Mouse (Mus musculus) heart, embryonic 14.5 days (tissue): ENCODE data around the gene Eif4g1. TPM values are rescaled to one million over a fixed set of nuclear protein-coding genes. Genes with fewer than 3 reads are reported as not detected.
A peak's percentile ranks its signal among the peaks of the same experiment; 100 is the strongest.

Source experiments
- ATAC-seq: fragments of 200-750 bp; cut with Nextera tagmentation; 2 replicates; pipeline ENCODE4 v1.8.0; 2017; ENCODE audit warnings: low read depth, moderate TSS enrichment; ENCODE audit not compliant: insufficient number of reproducible peaks, insufficient read depth, low FRiP score
- H3K27ac ChIP-seq, 2 experiments: fragments of 200-500 bp in 1 of 2; fragments of 300-500 bp in 1 of 2; sonication (generic) in 1 of 2; replicated peaks in 1 of 2; 2 replicates each; pipeline ENCODE4 v1.5.1; 2012 to 2014; ENCODE audit warnings: low read depth in 2 of 2, low read length in 2 of 2, control low read depth in 1 of 2, mild to moderate bottlenecking in 1 of 2, mixed read lengths in 1 of 2; ENCODE audit not compliant: control insufficient read depth in 1 of 2, insufficient read depth in 1 of 2
- H3K27me3 ChIP-seq: fragments of 300-500 bp; sonication (generic); 2 replicates; pipeline ENCODE4 v1.6.1; 2014; ENCODE audit warnings: mild to moderate bottlenecking, low read length, control low read depth; ENCODE audit not compliant: control insufficient read depth, insufficient read depth
- H3K36me3 ChIP-seq: fragments of 300-500 bp; sonication (generic); 2 replicates; pipeline ENCODE4 v1.6.1; 2014; ENCODE audit warnings: mild to moderate bottlenecking, control low read depth, low read length, mixed read lengths; ENCODE audit not compliant: control insufficient read depth, insufficient read depth
- H3K4me1 ChIP-seq, 2 experiments: fragments of 200-500 bp in 1 of 2; fragments of 300-500 bp in 1 of 2; sonication (generic) in 1 of 2; 2 replicates each; pipeline ENCODE4 v1.6.1; 2012 to 2014; ENCODE audit warnings: low read length in 2 of 2, control low read depth in 1 of 2, mixed read lengths in 1 of 2; ENCODE audit not compliant: control insufficient read depth in 2 of 2, insufficient read depth in 2 of 2
- H3K4me2 ChIP-seq: fragments of 300-500 bp; sonication (generic); 2 replicates; pipeline ENCODE4 v1.6.1; 2014; ENCODE audit warnings: mild to moderate bottlenecking, low read length
- H3K4me3 ChIP-seq, 2 experiments: fragments of 200-500 bp in 1 of 2; fragments of 300-500 bp in 1 of 2; sonication (generic) in 1 of 2; 2 replicates each; pipeline ENCODE4 v1.5.1; 2012 to 2014; ENCODE audit warnings: low read length in 2 of 2, mild to moderate bottlenecking in 2 of 2, control low read depth in 1 of 2, low read depth in 1 of 2, moderate library complexity in 1 of 2; ENCODE audit not compliant: control insufficient read depth in 1 of 2, insufficient read depth in 1 of 2
- H3K9ac ChIP-seq: fragments of 300-500 bp; sonication (generic); 2 replicates; pipeline ENCODE4 v1.6.1; 2014; ENCODE audit warnings: mild to moderate bottlenecking, low read length
- H3K9me3 ChIP-seq: fragments of 300-500 bp; sonication (generic); 2 replicates; pipeline ENCODE4 v1.6.1; 2016; ENCODE audit warnings: low read length, control low read depth; ENCODE audit not compliant: control insufficient read depth
- WGBS: fragments of 180-500 bp; shearing (Covaris S2); extraction: QIAGEN DNeasy Blood & Tissue Kit; methylation state at CpG from one replicate; pipeline ENCODE4 v1.1.7; 2014; 5-methylcytosine and 5-hydroxymethylcytosine counted together
- polyA plus RNA-seq: library from polyadenylated mRNA; unstranded; fragments of >200 nt; fragmentation: Nextera tagmentation; extraction: Ambion mirVana; gene quantifications from 2 replicates; pipeline ENCODE4 v1.2.1, GENCODE M21; 2014

Gene Eif4g1
- polyA plus RNA-seq, 1 experiment from 2014 or later: 107 TPM

- WGBS: 46% methylated on average over 16 of the region's 16 CpGs
- peaks cover 53% of the 10 kb centered on the region for H3K36me3 ChIP-seq
- H3K4me2 ChIP-seq: peak overlapping the region; percentile 80
- no peak for ATAC-seq
- no peak overlapping the region for H3K4me3 ChIP-seq
- H3K4me1 ChIP-seq: peaks cover 18 to 19% of the 10 kb centered on the region in 2 experiments
- H3K27me3 ChIP-seq: no peaks in the 10 kb centered on the region
- H3K27ac ChIP-seq: no peak overlapping the region
- H3K9me3 ChIP-seq: no peaks in the 10 kb centered on the region
- H3K9ac ChIP-seq: no peak overlapping the region
Measured at GRCm38 (mm10) chr16:20692241-20692965, 24.3 kb downstream of the Eif4g1 start.

GRCm38 (mm10) chr16:20693111-20693701, 25.1 kb downstream of the Eif4g1 start, which contains the start of gene Fam131a:
Gene Fam131a, plus strand, starts transcription at chr16:20693241.
- H3K4me3 ChIP-seq: peak within 1 kb of the TSS; percentile 63 to 75
- H3K27me3 ChIP-seq: no peaks in the 10 kb centered on the region
- H3K9ac ChIP-seq: peak within 1 kb of the TSS; percentile 77
- H3K36me3 ChIP-seq: peaks cover 45% of the 10 kb centered on the region
- peak within 1 kb of the TSS; percentile 80 for H3K4me2 ChIP-seq
- H3K27ac ChIP-seq: peak within 1 kb of the TSS; percentile 75
- peak; percentile 89 for ATAC-seq
- H3K4me1 ChIP-seq: peaks cover 18 to 19% of the 10 kb centered on the region in 2 experiments
- no peaks in the 10 kb centered on the region for H3K9me3 ChIP-seq
- under 1% methylated on average over 37 of the region's 37 CpGs for WGBS

- H3K36me3 ChIP-seq: peaks cover 43% of the 10 kb centered on the region
- no peaks in the 10 kb centered on the region for H3K27me3 ChIP-seq
- peaks cover 18 to 19% of the 10 kb centered on the region in 2 experiments for H3K4me1 ChIP-seq
- H3K9ac ChIP-seq: 0 out of 2 replicates have a peak overlapping the region, but pooled peaks have one; percentile 62
- peak overlapping the region; percentile 65 for H3K4me2 ChIP-seq
- no peaks in the 10 kb centered on the region for H3K9me3 ChIP-seq
- ATAC-seq: no peak
- peak overlapping the region; percentile 34 to 72; a peak in 2 of 4 replicates for H3K27ac ChIP-seq
- WGBS: 66% methylated on average over 8 of the region's 8 CpGs
- peak overlapping the region; percentile 0 to 37; a peak in 1 of 4 replicates for H3K4me3 ChIP-seq
Measured at GRCm38 (mm10) chr16:20694781-20695180, 26.7 kb downstream of the Eif4g1 start.

GRCm38 (mm10) chr16:20695622-20696323, 27.7 kb downstream of the Eif4g1 start:
- Histone ChIP-seq H3K4me1 (peaks cover 18 to 19% of the 10 kb centered on the region in 2 experiments), H3K27ac (peak overlapping the region; percentile 33 to 72; a peak in 3 of 4 replicates), H3K4me2 (peak overlapping the region; percentile 65), H3K27me3 (no peaks in the 10 kb centered on the region), H3K9ac (peak overlapping the region; percentile 62), H3K36me3 (peaks cover 38% of the 10 kb centered on the region), H3K9me3 (no peaks in the 10 kb centered on the region), H3K4me3 (peak overlapping the region; percentile 32 to 37)
- peak; percentile 74 for ATAC-seq
- 3% methylated on average over 46 of the region's 46 CpGs for WGBS

- H3K4me2 ChIP-seq: no peak overlapping the region
- no peak for ATAC-seq
- no peak overlapping the region for H3K27ac ChIP-seq
- peaks cover 19% of the 10 kb centered on the region for H3K36me3 ChIP-seq
- no peak overlapping the region for H3K9ac ChIP-seq
- H3K4me3 ChIP-seq: no peak overlapping the region
- peaks cover 26 to 31% of the 10 kb centered on the region in 2 experiments for H3K4me1 ChIP-seq
- 65% methylated on average over 5 of the region's 5 CpGs for WGBS
- H3K27me3 ChIP-seq: no peaks in the 10 kb centered on the region
- H3K9me3 ChIP-seq: no peaks in the 10 kb centered on the region
Measured at GRCm38 (mm10) chr16:20699266-20699665, 31.2 kb downstream of the Eif4g1 start.

GRCm38 (mm10) chr16:20700036-20700435, 31.9 kb downstream of the Eif4g1 start:
- Histone ChIP-seq H3K4me3 (no peak overlapping the region), H3K9ac (no peak overlapping the region), H3K27me3 (no peaks in the 10 kb centered on the region), H3K36me3 (peaks cover 19% of the 10 kb centered on the region), H3K9me3 (no peaks in the 10 kb centered on the region), H3K27ac (no peak overlapping the region), H3K4me1 (peaks cover 20 to 24% of the 10 kb centered on the region in 2 experiments), H3K4me2 (no peak overlapping the region)
- no peak for ATAC-seq
- WGBS: 52% methylated on average over 5 of the region's 5 CpGs

GRCm38 (mm10) chr16:20701316-20701715, 33.2 kb downstream of the Eif4g1 start:
- H3K36me3 ChIP-seq: peaks cover 19% of the 10 kb centered on the region
- no peaks in the 10 kb centered on the region for H3K9me3 ChIP-seq
- H3K27ac ChIP-seq: no peak overlapping the region
- no peaks in the 10 kb centered on the region for H3K27me3 ChIP-seq
- ATAC-seq: no peak
- 58% methylated on average over 7 of the region's 7 CpGs for WGBS
- H3K4me1 ChIP-seq: peaks cover 13 to 17% of the 10 kb centered on the region in 2 experiments
- no peak overlapping the region for H3K4me2 ChIP-seq
- H3K4me3 ChIP-seq: no peak overlapping the region
- no peak overlapping the region for H3K9ac ChIP-seq
